Mouse (Mus musculus): ENCODE measurements around the gene Lman1l.

- TF ChIP-seq EP300 (IDR thresholded peaks at IDR 0.05; ENCODE audit: low read depth) = no peak
- no peak for TF ChIP-seq CTCF (IDR thresholded peaks at IDR 0.05; ENCODE audit: low read depth)
Measured at GRCm38 (mm10) chr9:57597929-57598382, 22.6 kb downstream of the Lman1l start.
